Comparison of ENCODE assay signal across 8 mouse cellular contexts in the genomic region with DNA sequence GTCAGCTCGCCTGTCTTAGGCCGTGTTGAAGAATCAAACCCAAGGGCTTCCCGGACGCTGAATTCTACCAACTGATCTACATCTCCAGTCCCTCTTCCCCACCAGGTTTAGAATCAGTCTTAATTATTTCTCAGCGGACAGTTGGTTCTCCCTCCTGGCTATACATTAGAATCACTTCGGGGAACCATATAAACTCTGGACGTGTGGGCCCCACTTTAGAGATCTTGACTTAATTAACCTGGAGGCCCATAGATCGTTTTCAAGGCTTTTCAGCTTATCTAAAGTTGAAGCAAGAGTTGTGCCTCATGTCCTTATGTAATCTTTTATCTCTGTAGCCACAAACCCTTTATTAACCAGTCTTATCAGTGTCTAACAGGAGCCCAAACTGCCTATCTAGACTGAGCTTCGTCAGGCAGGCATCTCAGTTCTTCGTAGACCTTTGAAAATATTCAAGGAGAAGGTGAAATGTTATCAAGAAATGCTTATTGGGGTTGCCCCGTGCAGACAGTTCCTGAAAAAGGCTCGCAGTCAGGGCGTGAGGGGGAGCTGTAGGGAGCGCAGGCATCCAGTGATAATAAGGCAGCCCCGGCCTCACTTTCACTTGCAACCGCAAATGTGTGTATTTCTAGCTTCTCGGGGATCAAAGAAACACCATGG. TPM values are rescaled to one million over a fixed set of nuclear protein-coding genes. Genes with fewer than 3 reads are reported as not detected.
DNase-seq lines count a peak whose midpoint lies in the region; ATAC-seq and TF ChIP-seq lines count a peak whose summit lies in the region.

No protein-coding gene starts in this region.

- TF ChIP-seq CTCF in gastrocnemius, adult 2 months (IDR thresholded peaks at IDR 0.05), result 0 out of 2 replicates have a peak, but pooled peaks have one; percentile 9
- TF ChIP-seq CTCF in ES-Bruce4 (IDR thresholded peaks at IDR 0.05; ENCODE audit: low read depth, low read length), result no peak

- TF ChIP-seq POLR2A in ES-Bruce4 (IDR thresholded peaks at IDR 0.05; ENCODE audit: insufficient read depth, low read length), result no peak

- H3K36me3 ChIP-seq in ES-Bruce4 (ENCODE audit: control insufficient read depth, insufficient read depth, low read length, poor library complexity, severe bottlenecking), result peaks cover 4% of the 10 kb centered on the region; the same call in 1 of the 2 replicates
- peaks cover 11% of the 10 kb centered on the region for H3K36me3 ChIP-seq in forebrain, embryonic 13.5 days (ENCODE audit: poor library complexity, severe bottlenecking)
- H3K36me3 ChIP-seq in neural tube, embryonic 11.5 days (ENCODE audit: control insufficient read depth, insufficient read depth, low read length), result no peaks in the 10 kb centered on the region

- no peaks in the 10 kb centered on the region for H3K27me3 ChIP-seq in ES-Bruce4 (ENCODE audit: control insufficient read depth, insufficient read depth, low read length, poor library complexity, severe bottlenecking)
- H3K27me3 ChIP-seq in forebrain, embryonic 13.5 days, result no peaks in the 10 kb centered on the region
- no peaks in the 10 kb centered on the region for H3K27me3 ChIP-seq in neural tube, embryonic 11.5 days (ENCODE audit: control insufficient read depth, insufficient read depth, low read length)

- peaks cover 4% of the 10 kb centered on the region; the same call in 1 of the 2 replicates for H3K9me3 ChIP-seq in ES-Bruce4 (replicated peaks; ENCODE audit: control insufficient read depth, insufficient read depth, low read length, poor library complexity, severe bottlenecking)
- H3K9me3 ChIP-seq in forebrain, embryonic 13.5 days (replicated peaks), result no peaks in the 10 kb centered on the region
- H3K9me3 ChIP-seq in neural tube, embryonic 11.5 days (ENCODE audit: control insufficient read depth, low read length), result no peaks in the 10 kb centered on the region

- intact Hi-C loops in gastrocnemius, adult 2 months (cut with DNase I), result loop anchor here (1.0 to 10.0 kb wide), 5 partner anchors 102 to 332 kb away; a partner anchor contains a TSS

- H3K4me2 ChIP-seq in forebrain, embryonic 13.5 days, result peak overlapping the region; percentile 73
- peak overlapping the region; percentile 67 for H3K4me2 ChIP-seq in neural tube, embryonic 11.5 days (ENCODE audit: low read depth)

- 7% methylated on average over 17 of the region's 17 CpGs for WGBS in forebrain, embryonic 13.5 days
- 9% methylated on average over 17 of the region's 17 CpGs for WGBS in neural tube, embryonic 11.5 days

- TF ChIP-seq EP300 in ES-Bruce4 (IDR thresholded peaks at IDR 0.05; ENCODE audit: insufficient read depth, low read depth, low read length), result no peak

- peak overlapping the region; percentile 98 for H3K4me3 ChIP-seq in gastrocnemius, adult 2 months
- H3K4me3 ChIP-seq in ES-Bruce4 (ENCODE audit: low read depth, low read length), result peak overlapping the region; percentile 67
- peak overlapping the region; percentile 88 for H3K4me3 ChIP-seq in forebrain, embryonic 13.5 days
- peak overlapping the region; percentile 70 for H3K4me3 ChIP-seq in neural tube, embryonic 11.5 days (ENCODE audit: low read depth, low read length)

- H3K27ac ChIP-seq in gastrocnemius, adult 2 months, result peak overlapping the region; percentile 87
- no peak overlapping the region for H3K27ac ChIP-seq in ES-Bruce4 (ENCODE audit: insufficient read depth, low read length)
- no peak overlapping the region for H3K27ac ChIP-seq in forebrain, embryonic 13.5 days
- no peak overlapping the region for H3K27ac ChIP-seq in neural tube, embryonic 11.5 days (ENCODE audit: low read depth, low read length)

- H3K4me1 ChIP-seq in ES-Bruce4 (ENCODE audit: control insufficient read depth, insufficient read depth, low read length), result no peaks in the 10 kb centered on the region
- H3K4me1 ChIP-seq in forebrain, embryonic 13.5 days, result peaks cover 15% of the 10 kb centered on the region; the same call in 1 of the 2 replicates
- peaks cover 3% of the 10 kb centered on the region; the same call in 1 of the 2 replicates for H3K4me1 ChIP-seq in neural tube, embryonic 11.5 days (ENCODE audit: control insufficient read depth, insufficient read depth, low read length)

- H3K9ac ChIP-seq in ES-Bruce4 (ENCODE audit: low read depth, poor library complexity, severe bottlenecking), result peak overlapping the region; percentile 22; the same call in 1 of the 2 replicates
- peak overlapping the region; percentile 85; the same call in 1 of the 2 replicates for H3K9ac ChIP-seq in forebrain, embryonic 13.5 days
- peak overlapping the region; percentile 29; the same call in 1 of the 2 replicates for H3K9ac ChIP-seq in neural tube, embryonic 11.5 days (ENCODE audit: low read length)

- peak; percentile 73 for ATAC-seq in forebrain, embryonic 13.5 days
- ATAC-seq in neural tube, embryonic 11.5 days (ENCODE audit: insufficient read depth, low FRiP score, low TSS enrichment), result no peak

- no peak for DNase-seq in gastrocnemius, adult 2 months
- no peak for DNase-seq in gastrocnemius, adult 18-20 months (ENCODE audit: low spot score)
- DNase-seq in kidney, postnatal 14 days, result peak; percentile 4
- no peak for DNase-seq in neural tube, embryonic 11.5 days (ENCODE audit: low spot score)
- DNase-seq in right cerebral cortex, postnatal 25 days, result no peak
- no peak for DNase-seq in layer of hippocampus, adult 18-20 months (ENCODE audit: low spot score in 2 of 2)

RNA-seq across cellular contexts. Expression of a gene that starts 0.5 kb away (rescaled TPM):
- 1 to 10 TPM; 2.1 TPM for total RNA-seq in gastrocnemius, adult 2 months (2021)
- total RNA-seq in gastrocnemius, adult 18-20 months (2021), result 1 to 10 TPM; 3.2 to 4.6 TPM
- polyA plus RNA-seq in ES-Bruce4 (2011; ENCODE audit: insufficient read depth, insufficient read length, low read depth, missing spikeins), result 51.6 and 51.7 TPM in 2 replicates
- polyA plus RNA-seq in forebrain, embryonic 13.5 days (2015; fragmentation: Nextera tagmentation; extraction: Ambion mirVana), result 80.3 and 81.3 TPM in 2 replicates
- 43.7 and 46.7 TPM in 2 replicates for polyA plus RNA-seq in neural tube, embryonic 11.5 days (2014; fragmentation: Nextera tagmentation; extraction: Ambion mirVana)
- total RNA-seq in layer of hippocampus, adult 18-20 months (2021), result 10 to 100 TPM; 22.6 to 23.6 TPM

RNA-seq across cellular contexts. Expression of a gene that starts 5.6 kb away (rescaled TPM):
- not detected for total RNA-seq in gastrocnemius, adult 2 months (2021)
- not detected for total RNA-seq in gastrocnemius, adult 18-20 months (2021)
- not detected in 2 replicates for polyA plus RNA-seq in ES-Bruce4 (2011; ENCODE audit: insufficient read depth, insufficient read length, low read depth, missing spikeins)
- polyA plus RNA-seq in forebrain, embryonic 13.5 days (2015; fragmentation: Nextera tagmentation; extraction: Ambion mirVana), result not detected in 2 replicates
- polyA plus RNA-seq in neural tube, embryonic 11.5 days (2014; fragmentation: Nextera tagmentation; extraction: Ambion mirVana), result not detected in 2 replicates
- total RNA-seq in layer of hippocampus, adult 18-20 months (2021), result not detected

Comparison
In these comparisons a context has a peak if more than half of its experiments do, and no peak if none do; other contexts are left out.
1. H3K9ac ChIP-seq: peak in every context shown above with its lines; median percentile 85 in forebrain, embryonic 13.5 days; 29 in neural tube, embryonic 11.5 days; 22 in ES-Bruce4.
2. RNA of a gene that starts 0.5 kb away (total RNA-seq): 22.6 to 23.6 TPM in layer of hippocampus, adult 18-20 months; 3.2 to 4.6 TPM in gastrocnemius, adult 18-20 months and 2.1 TPM in gastrocnemius, adult 2 months; every median in the first group is over 4 times any median in the second.
3. Peak in every context shown above with its lines, with median percentiles within 50 percentile points of each other: H3K4me3 ChIP-seq.